Mouse (Mus musculus): ENCODE results near the gene Nck1.
A peak's percentile ranks its signal among the peaks of the same experiment; 100 is the strongest.

The Nck1 gene

GRCm38 (mm10) chr9:100535618-100536262 lies 10.2 kb downstream of the Nck1 start:
- DNase-seq (ENCODE audit: low spot score): no peak

DNA sequence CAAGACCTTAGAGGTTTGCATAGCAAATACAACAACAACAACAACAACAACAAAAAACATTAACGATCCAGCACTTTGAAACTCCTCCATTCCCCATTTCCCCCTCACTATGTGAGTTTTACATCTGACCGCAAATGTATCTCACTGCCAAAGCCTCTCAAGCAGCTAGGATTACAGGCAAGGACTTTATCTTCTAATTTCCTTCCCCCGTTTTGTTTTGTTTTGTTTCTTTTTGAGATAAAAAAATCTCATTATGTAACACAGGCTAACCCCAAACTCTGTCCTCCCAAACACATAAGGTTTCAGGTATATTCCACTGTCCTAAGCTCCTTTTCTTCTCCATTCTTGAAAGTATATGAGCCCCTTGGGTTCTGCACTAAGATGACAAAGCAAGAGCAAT lies 11.2 kb downstream of the Nck1 start:
- no peak for DNase-seq (ENCODE audit: low spot score)

DNA sequence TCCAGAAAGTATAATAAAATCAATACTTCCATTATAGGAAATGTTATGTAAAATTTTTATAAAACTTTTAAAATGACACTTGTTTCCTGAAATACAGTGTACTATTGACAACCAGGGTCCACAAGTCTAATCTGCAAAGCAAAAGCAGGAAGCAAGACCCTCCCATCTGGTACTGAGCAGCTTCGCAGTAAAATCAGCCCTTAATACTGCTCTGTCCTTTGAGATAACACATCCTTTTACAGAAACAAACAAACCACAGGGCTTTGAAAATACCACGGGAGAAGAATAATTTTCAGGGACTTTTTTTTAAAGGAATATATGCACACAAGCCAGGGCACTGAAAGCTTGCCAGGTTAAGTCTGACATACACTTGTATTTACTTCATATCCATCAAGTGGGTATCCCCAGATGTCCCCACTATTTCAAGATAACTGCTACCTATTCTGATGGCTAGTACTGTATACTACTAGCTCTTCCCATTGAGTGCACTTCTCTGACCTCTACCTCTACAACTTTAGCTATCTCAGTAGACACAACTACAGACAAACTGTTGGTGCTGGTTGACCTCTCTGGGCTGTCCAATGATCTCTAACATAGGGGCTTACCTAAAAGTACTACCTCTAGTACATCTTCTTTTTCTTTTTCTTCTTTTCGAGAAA lies 13.0 kb downstream of the Nck1 start:
- no peak for DNase-seq (ENCODE audit: low spot score)

DNA sequence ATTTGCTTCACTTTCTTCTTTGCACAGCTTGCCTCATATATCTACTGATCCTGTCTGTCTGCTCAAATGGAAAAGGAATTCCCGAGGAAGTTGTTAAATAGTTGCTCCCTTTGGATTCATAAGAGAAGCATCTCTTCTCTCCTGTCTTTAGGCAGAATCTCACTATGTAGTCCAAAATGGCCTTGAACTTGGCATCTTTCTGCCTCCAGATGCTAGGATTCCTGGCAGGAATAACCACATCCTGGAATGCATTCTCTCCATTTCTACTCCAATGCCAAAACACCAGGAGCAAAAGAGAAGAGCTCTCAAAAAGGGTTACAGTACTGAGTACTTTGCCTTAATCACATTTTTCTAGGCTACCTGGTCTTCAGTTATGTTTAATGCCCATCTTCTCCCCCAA lies 14.6 kb downstream of the Nck1 start:
- no peak for DNase-seq (ENCODE audit: low spot score)

- no peak for DNase-seq (ENCODE audit: low spot score)
These were observed 20.7 kb downstream of the Nck1 start for GRCm38 (mm10) chr9:100525225-100525624.

DNA sequence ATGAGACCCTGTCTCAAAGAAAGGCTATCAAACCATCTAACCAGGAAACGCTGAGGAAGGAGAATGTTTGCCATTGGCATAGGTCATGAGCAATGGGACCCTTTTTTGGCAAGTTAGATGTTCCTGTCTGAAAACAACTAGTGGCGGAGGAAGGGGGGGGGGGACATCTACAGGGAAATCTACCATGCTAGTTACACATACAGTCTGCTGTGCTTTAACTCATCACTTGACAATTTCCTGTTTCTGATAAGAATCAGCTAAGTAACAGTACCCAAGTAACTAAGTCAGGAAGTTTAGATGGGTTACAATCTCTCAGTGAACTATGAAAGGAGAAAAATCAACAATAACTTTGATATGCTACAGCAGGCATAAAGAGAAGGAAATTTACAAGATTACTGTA lies 23.9 kb downstream of the Nck1 start:
- no peak for DNase-seq (ENCODE audit: low spot score)

DNA sequence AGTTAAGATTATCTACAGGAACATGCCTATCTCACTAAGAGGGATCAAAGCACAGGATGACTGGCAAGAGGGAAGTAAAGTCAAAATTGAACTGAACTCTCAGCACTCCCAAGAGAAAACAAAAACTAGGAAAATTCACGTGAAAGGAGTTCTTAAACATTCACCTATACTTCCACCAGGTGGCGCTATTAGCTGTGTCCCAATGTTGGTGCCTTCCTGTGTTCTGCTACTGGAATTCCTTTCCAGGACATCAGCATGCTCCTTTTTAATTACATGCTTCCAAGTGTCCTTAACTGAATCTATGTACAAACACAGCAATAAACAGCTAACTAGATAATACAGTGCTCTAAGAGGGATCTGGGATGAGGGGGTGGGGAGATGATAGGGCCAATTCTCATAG lies 25.3 kb downstream of the Nck1 start:
- DNase-seq (ENCODE audit: low spot score): peak; percentile 86

- no peak for DNase-seq (ENCODE audit: low spot score)
These were observed 25.9 kb downstream of the Nck1 start for GRCm38 (mm10) chr9:100520012-100520411.

GRCm38 (mm10) chr9:100507581-100507980 lies 38.4 kb downstream of the Nck1 start:
- no peak for DNase-seq (ENCODE audit: low spot score)

GRCm38 (mm10) chr9:100506652-100507051 lies 39.3 kb downstream of the Nck1 start:
- no peak for DNase-seq (ENCODE audit: low spot score)

GRCm38 (mm10) chr9:100505498-100505897 lies 40.4 kb downstream of the Nck1 start:
- DNase-seq (ENCODE audit: low spot score): no peak

DNA sequence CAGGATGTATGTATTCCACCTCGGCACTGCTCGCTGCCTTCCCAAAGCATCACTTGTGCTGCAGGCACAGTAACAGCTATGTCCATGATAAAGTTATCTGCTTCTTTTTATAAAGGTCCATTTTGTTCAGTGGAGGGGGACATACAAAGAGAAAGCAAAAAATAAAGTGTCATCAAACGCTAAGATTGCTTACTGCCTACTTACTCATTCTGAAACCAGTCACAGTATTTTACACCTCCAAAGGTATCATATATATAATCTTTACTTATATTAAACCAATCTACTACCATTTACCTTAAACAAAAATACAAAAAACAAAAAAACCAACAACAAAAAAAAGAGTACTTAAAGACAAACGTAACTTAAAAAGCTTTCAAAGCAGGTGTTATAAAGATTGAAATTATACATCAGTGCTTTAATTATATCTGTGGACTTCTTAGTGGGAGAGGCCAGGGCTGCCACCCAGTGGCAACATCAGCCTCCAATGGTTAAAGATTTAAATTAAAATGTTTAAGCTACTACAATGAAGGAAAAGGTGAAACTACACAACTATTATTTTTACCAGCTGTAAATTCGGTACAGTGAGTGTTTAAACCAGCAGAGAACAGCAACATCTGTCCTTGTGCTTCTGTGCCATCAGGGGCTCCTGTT lies 52.2 kb downstream of the Nck1 start:
- no peak for DNase-seq (ENCODE audit: low spot score)

DNA sequence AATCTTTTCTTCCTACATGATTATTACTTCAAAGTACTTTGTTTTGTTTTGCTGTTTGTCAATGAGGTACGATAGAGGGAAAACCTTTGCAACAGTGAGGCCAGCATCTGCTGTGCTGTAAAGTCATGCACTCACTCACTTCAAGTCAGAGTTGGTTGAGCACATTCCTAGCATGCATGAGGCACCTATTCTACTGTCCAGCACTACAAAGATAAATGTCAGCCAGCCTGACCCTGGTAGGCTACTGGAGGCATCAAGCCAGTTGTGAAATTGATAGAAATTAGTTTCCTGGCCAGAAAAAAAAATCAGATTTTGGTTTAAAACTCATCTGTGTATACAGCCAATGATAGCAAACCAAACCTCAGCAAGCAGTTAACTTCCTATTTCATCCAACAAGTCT lies 54.5 kb downstream of the Nck1 start:
- DNase-seq (ENCODE audit: low spot score): no peak

GRCm38 (mm10) chr9:100488969-100489368 lies 57.0 kb downstream of the Nck1 start:
- no peak for DNase-seq (ENCODE audit: low spot score)

DNA sequence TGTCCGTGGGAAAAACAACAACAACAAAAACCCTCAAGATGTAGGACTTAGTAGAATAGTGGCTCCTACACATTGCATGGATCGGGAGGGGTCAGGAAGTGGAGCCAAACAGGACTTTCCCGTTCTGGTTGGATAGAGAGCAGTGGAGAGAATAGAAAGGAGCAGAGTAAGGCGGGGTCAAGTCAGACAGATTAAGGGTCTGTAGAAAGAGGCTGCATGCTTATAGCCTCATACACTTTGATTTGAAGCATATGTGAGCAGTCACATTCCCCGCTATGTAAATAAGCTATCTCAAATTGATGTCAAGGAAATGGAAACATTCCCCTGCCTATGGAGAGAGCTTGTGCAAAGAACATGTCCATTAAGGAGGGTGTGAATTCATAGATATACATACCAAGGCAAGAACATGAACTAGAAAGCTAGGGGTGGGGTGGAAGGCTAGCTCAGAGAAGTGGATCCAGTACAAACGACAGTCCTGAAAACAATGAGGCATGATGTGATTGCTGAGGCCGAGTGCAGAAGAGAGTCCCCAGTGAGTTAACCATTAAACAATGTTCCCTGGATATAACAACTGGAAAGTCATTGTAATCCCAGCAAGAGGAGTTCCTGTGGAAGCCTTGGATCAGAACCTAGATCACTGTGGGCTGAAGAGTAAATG lies 57.7 kb downstream of the Nck1 start:
- DNase-seq (ENCODE audit: low spot score): no peak

- DNase-seq (ENCODE audit: low spot score): no peak
These were observed 59.5 kb downstream of the Nck1 start, which contains the start of gene Il20rb for GRCm38 (mm10) chr9:100486431-100486830. Gene Il20rb (minus strand): TSS chr9:100486788.

GRCm38 (mm10) chr9:100483318-100483717 lies 62.6 kb downstream of the Nck1 start:
- DNase-seq (ENCODE audit: low spot score): no peak

DNA sequence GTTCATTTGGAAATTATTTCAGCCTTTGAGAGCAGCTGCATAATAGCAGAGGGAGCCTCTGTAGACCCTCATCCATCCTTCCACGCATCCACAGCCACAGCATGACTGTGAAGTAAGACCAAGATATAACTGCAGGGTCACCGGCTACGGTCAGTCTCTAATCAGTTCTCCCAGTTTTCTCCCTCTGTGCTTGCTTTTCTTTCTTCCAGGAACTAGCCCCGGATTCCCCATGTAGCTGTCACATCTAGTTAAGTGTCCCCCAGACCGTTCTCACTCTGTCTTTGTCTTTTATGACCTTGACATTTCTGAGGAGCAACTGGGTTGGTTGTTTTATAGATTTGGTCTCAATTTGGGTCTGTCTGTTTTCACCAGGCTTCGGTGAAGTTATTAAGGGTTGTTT lies 64.3 kb downstream of the Nck1 start:
- no peak for DNase-seq (ENCODE audit: low spot score)

DNA sequence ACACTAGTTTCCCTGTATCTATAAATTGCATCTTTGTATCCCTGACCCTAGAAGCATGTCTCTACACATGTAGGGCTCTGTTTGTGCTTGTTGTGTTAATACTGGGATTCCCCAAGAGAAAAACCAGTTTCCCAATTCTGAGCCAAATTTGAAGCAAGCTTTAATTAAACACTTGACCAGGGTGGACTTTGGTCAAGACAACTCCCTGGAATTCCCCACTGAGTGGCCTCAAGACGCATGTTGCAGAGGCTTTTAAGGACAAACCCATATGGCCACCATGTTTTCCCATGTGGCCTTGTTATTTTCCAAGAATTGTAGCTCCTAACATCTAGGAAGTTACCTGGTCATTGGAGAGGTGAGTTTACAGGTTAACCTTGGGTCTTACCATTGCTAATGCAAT lies 71.9 kb downstream of the Nck1 start:
- no peak for DNase-seq (ENCODE audit: low spot score)

DNA sequence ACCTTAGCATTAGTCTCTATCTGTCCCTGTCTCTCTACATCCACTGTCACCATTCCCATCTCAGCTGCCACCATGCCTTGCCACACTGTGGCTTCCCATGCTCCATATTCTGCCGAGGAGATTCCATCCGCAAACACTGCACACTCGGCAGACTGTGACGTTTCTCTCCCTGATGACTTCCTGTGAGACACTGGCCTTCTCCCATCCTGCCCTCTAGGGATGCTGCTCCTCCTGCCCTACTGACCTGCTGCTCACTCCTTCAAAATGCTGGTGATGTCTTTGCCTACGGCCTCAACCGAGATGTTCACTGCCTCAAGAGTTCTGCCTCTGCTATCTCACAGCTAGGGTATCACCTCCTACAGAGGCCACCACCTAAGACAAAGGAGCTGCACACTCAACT lies 72.6 kb downstream of the Nck1 start:
- DNase-seq (ENCODE audit: low spot score): no peak

- DNase-seq (ENCODE audit: low spot score): no peak
These were observed 73.0 kb downstream of the Nck1 start for GRCm38 (mm10) chr9:100472931-100473330.

DNA sequence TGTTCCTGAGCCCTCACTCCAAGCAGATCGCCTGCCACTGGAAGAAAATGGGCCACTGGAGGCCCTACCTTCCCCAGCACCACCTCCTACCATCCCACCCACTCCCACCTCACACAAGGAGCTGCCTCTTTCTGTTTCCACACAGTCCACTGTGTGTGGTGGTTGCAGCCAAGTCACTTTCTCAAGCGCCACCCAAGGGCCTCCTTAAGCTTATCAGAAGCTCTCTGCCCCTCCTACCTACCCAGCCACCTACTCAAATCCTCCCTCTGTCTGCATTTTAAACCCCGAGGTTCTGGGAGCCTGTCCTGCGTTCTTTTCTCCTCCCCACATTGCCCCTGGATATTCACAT lies 74.4 kb downstream of the Nck1 start:
- DNase-seq (ENCODE audit: low spot score): no peak

Data from embryo, embryonic 10.5 days (tissue).